Comparison of ENCODE assay signal across 21 mouse cellular contexts in the genomic region with DNA sequence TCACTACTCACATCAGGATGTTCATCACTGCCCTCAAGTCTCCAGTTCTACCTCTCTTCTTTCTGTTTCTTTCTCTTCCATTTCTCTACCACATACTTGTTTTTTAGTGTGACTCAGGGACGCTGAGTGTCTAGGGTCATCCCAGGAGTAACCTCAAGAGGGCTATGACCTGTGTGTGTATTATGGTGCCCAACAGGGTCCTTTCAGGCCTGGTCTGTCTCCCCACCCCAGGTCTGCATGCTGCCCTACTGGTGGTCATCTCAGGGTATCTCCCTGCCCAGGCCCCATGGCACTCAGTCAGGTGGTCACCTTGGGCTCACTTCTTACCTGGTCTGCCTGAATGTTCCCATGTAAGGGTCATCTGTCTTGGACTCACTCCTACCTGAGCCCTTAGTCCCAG.
DNase-seq lines count a peak whose midpoint lies in the region; ATAC-seq and TF ChIP-seq lines count a peak whose summit lies in the region.
"Had no signal": no experiment of that assay in that cellular context is flagged by ENCODE, and none has a peak within 500 bp of the region (broad histone marks: within the 10 kb centered on the region; RNA-seq: fewer than 3 reads in every experiment).

No protein-coding gene starts in this region.

- DNase-seq in embryonic facial prominence, embryonic 11.5 days (ENCODE audit: low spot score): no peak
- no peak for DNase-seq in embryonic facial prominence, embryonic 10.5 days (ENCODE audit: low spot score)
- no peak for DNase-seq in hindbrain, postnatal 0 days (ENCODE audit: low spot score)
- no peak for DNase-seq in midbrain, embryonic 10.5 days (ENCODE audit: low spot score)
- DNase-seq in gastrocnemius, adult 18-20 months (ENCODE audit: low spot score): no peak
- DNase-seq: adrenal gland, postnatal 10 days; B cell, adult 2 months; cerebellum, adult 11 months; cerebellum, adult 8-10 months; cerebellum, postnatal 14 days; embryo, embryonic 11 days; forebrain, postnatal 0 days; gastrocnemius, adult 2 months; gastrocnemius, postnatal 25 days; heart, postnatal 36 days had no signal

- WGBS in embryonic facial prominence, embryonic 11.5 days: 89% methylated on average over 1 of the region's 1 CpGs
- 85% methylated on average over 1 of the region's 1 CpGs for WGBS in embryonic facial prominence, embryonic 10.5 days
- 88% methylated on average over 1 of the region's 1 CpGs for WGBS in hindbrain, postnatal 0 days
- WGBS in hindbrain, embryonic 13.5 days: 87% methylated on average over 1 of the region's 1 CpGs
- WGBS in midbrain, embryonic 13.5 days: 92% methylated on average over 1 of the region's 1 CpGs
- WGBS in midbrain, embryonic 10.5 days: 87% methylated on average over 1 of the region's 1 CpGs

- H3K36me3 ChIP-seq in embryonic facial prominence, embryonic 11.5 days (replicated peaks; ENCODE audit: control insufficient read depth, insufficient read depth, low read depth, low read length): no peaks in the 10 kb centered on the region
- no peaks in the 10 kb centered on the region for H3K36me3 ChIP-seq in embryonic facial prominence, embryonic 10.5 days (replicated peaks)
- H3K36me3 ChIP-seq in hindbrain, postnatal 0 days (ENCODE audit: insufficient read depth, low read length): no peaks in the 10 kb centered on the region
- no peaks in the 10 kb centered on the region for H3K36me3 ChIP-seq in hindbrain, embryonic 13.5 days
- no peaks in the 10 kb centered on the region for H3K36me3 ChIP-seq in midbrain, embryonic 13.5 days
- no peaks in the 10 kb centered on the region for H3K36me3 ChIP-seq in midbrain, embryonic 10.5 days
- H3K36me3 ChIP-seq: G1E; heart, embryonic 12.5 days had no signal

- no peak for TF ChIP-seq CTCF in hindbrain, postnatal 0 days (IDR thresholded peaks at IDR 0.05; ENCODE audit: low read depth)

- no peaks in the 10 kb centered on the region for H3K27me3 ChIP-seq in embryonic facial prominence, embryonic 11.5 days (ENCODE audit: control insufficient read depth, insufficient read depth, low read length)
- H3K27me3 ChIP-seq in embryonic facial prominence, embryonic 10.5 days (replicated peaks; ENCODE audit: low read depth, poor library complexity, severe bottlenecking): no peaks in the 10 kb centered on the region
- no peaks in the 10 kb centered on the region for H3K27me3 ChIP-seq in hindbrain, postnatal 0 days (ENCODE audit: insufficient read depth, low read length)
- no peaks in the 10 kb centered on the region for H3K27me3 ChIP-seq in hindbrain, embryonic 13.5 days
- no peaks in the 10 kb centered on the region for H3K27me3 ChIP-seq in midbrain, embryonic 13.5 days
- H3K27me3 ChIP-seq in midbrain, embryonic 10.5 days (ENCODE audit: low read depth, poor library complexity, severe bottlenecking): no peaks in the 10 kb centered on the region
- H3K27me3 ChIP-seq: heart, embryonic 12.5 days had no signal

- no peak overlapping the region for H3K4me3 ChIP-seq in embryonic facial prominence, embryonic 11.5 days (ENCODE audit: low read depth, low read length)
- H3K4me3 ChIP-seq in embryonic facial prominence, embryonic 10.5 days: no peak overlapping the region
- no peak overlapping the region for H3K4me3 ChIP-seq in hindbrain, postnatal 0 days (ENCODE audit: low read length)
- no peak overlapping the region for H3K4me3 ChIP-seq in hindbrain, embryonic 13.5 days
- H3K4me3 ChIP-seq in midbrain, embryonic 13.5 days (replicated peaks): no peak overlapping the region
- H3K4me3 ChIP-seq in midbrain, embryonic 10.5 days: no peak overlapping the region
- H3K4me3 ChIP-seq: gastrocnemius, adult 2 months; heart, embryonic 12.5 days had no signal

- no peak overlapping the region for H3K9ac ChIP-seq in embryonic facial prominence, embryonic 11.5 days (replicated peaks; ENCODE audit: low read length)
- H3K9ac ChIP-seq in hindbrain, postnatal 0 days (replicated peaks; ENCODE audit: low read length): no peak overlapping the region
- H3K9ac ChIP-seq in hindbrain, embryonic 13.5 days: no peak overlapping the region
- H3K9ac ChIP-seq in midbrain, embryonic 13.5 days (replicated peaks): no peak overlapping the region
- H3K9ac ChIP-seq: forebrain, postnatal 0 days; heart, embryonic 12.5 days had no signal

- H3K4me2 ChIP-seq in embryonic facial prominence, embryonic 11.5 days (ENCODE audit: low read depth, low read length): no peak overlapping the region
- no peak overlapping the region for H3K4me2 ChIP-seq in hindbrain, postnatal 0 days (ENCODE audit: low read depth, low read length)
- no peak overlapping the region for H3K4me2 ChIP-seq in hindbrain, embryonic 13.5 days
- no peak overlapping the region for H3K4me2 ChIP-seq in midbrain, embryonic 13.5 days (replicated peaks)
- H3K4me2 ChIP-seq: heart, embryonic 12.5 days had no signal

- H3K27ac ChIP-seq in embryonic facial prominence, embryonic 11.5 days (replicated peaks; ENCODE audit: low read depth, low read length): no peak overlapping the region
- H3K27ac ChIP-seq in embryonic facial prominence, embryonic 10.5 days (replicated peaks): no peak overlapping the region
- H3K27ac ChIP-seq in hindbrain, postnatal 0 days: no peak overlapping the region
- H3K27ac ChIP-seq in hindbrain, embryonic 13.5 days: no peak overlapping the region
- no peak overlapping the region for H3K27ac ChIP-seq in midbrain, embryonic 13.5 days
- no peak overlapping the region for H3K27ac ChIP-seq in midbrain, embryonic 10.5 days (replicated peaks)
- H3K27ac ChIP-seq: gastrocnemius, adult 2 months had no signal

- H3K4me1 ChIP-seq in embryonic facial prominence, embryonic 11.5 days (ENCODE audit: control insufficient read depth, insufficient read depth, low read length): no peaks in the 10 kb centered on the region
- no peaks in the 10 kb centered on the region for H3K4me1 ChIP-seq in embryonic facial prominence, embryonic 10.5 days
- H3K4me1 ChIP-seq in hindbrain, postnatal 0 days (ENCODE audit: insufficient read depth, low read length): no peaks in the 10 kb centered on the region
- no peaks in the 10 kb centered on the region for H3K4me1 ChIP-seq in hindbrain, embryonic 13.5 days (replicated peaks)
- H3K4me1 ChIP-seq in midbrain, embryonic 13.5 days (replicated peaks): no peaks in the 10 kb centered on the region
- H3K4me1 ChIP-seq in midbrain, embryonic 10.5 days: no peaks in the 10 kb centered on the region
- H3K4me1 ChIP-seq: heart, embryonic 12.5 days had no signal

- H3K9me3 ChIP-seq in embryonic facial prominence, embryonic 11.5 days (replicated peaks; ENCODE audit: control insufficient read depth, low read length): no peaks in the 10 kb centered on the region
- no peaks in the 10 kb centered on the region for H3K9me3 ChIP-seq in embryonic facial prominence, embryonic 10.5 days
- no peaks in the 10 kb centered on the region for H3K9me3 ChIP-seq in hindbrain, postnatal 0 days (ENCODE audit: low read length)
- no peaks in the 10 kb centered on the region for H3K9me3 ChIP-seq in hindbrain, embryonic 13.5 days
- H3K9me3 ChIP-seq in midbrain, embryonic 13.5 days: no peaks in the 10 kb centered on the region
- no peaks in the 10 kb centered on the region for H3K9me3 ChIP-seq in midbrain, embryonic 10.5 days (replicated peaks)
- H3K9me3 ChIP-seq: G1E; heart, embryonic 12.5 days had no signal

- ATAC-seq in embryonic facial prominence, embryonic 11.5 days (replicated peaks; ENCODE audit: insufficient number of reproducible peaks, low FRiP score, low TSS enrichment, low read depth): peak; percentile 52; the same call in 1 of the 2 replicates
- ATAC-seq in hindbrain, postnatal 0 days: 0 out of 2 replicates have a peak, but pooled peaks have one; percentile 27
- ATAC-seq in hindbrain, embryonic 13.5 days (ENCODE audit: low FRiP score): no peak
- ATAC-seq in midbrain, embryonic 13.5 days: peak; percentile 43; the same call in 1 of the 2 replicates
- ATAC-seq: CD4-positive, CD25-positive, alpha-beta regulatory T cell, adult 4 months; forebrain, postnatal 0 days; hindbrain, embryonic 16.5 days had no signal
